Mouse (Mus musculus): ENCODE data around the gene Snx27. TPM values are rescaled to one million over a fixed set of nuclear protein-coding genes. Genes with fewer than 3 reads are reported as not detected.

The Snx27 gene
- total RNA-seq, 2 experiments from 2014 or later = 24.4 to 28.6 TPM

Other genes starting within 250 kb of the Snx27 start
- not detected for gene Them5, start 240.6 kb downstream of the Snx27 start, total RNA-seq (2021)
- gene C2cd4d, start 220.3 kb downstream of the Snx27 start, total RNA-seq (2021) = under 1 TPM in 1 of 2 experiments, not detected in 1; 0.29 TPM
- gene Rorc, start 209.9 kb downstream of the Snx27 start, total RNA-seq (2021) = 10 to 100 TPM; 29.6 to 33.1 TPM
- gene Lingo4, start 184.2 kb downstream of the Snx27 start, total RNA-seq (2021) = under 1 TPM; 0.14 to 0.37 TPM
- 1 to 10 TPM; 3.8 to 4.8 TPM for gene Tdrkh, start 169.4 kb downstream of the Snx27 start, total RNA-seq (2021)
- 10 to 100 TPM; 62.4 to 66.5 TPM for gene Mrpl9, start 139.4 kb downstream of the Snx27 start, total RNA-seq (2021)
- gene Oaz3, start 138.8 kb downstream of the Snx27 start, total RNA-seq (2021) = not detected
- not detected for gene Celf3, start 104.4 kb downstream of the Snx27 start, total RNA-seq (2021)
- gene Riiad1, start 102.4 kb downstream of the Snx27 start, total RNA-seq (2021) = under 1 TPM in 1 of 2 experiments, not detected in 1; 0.37 TPM
- not detected for gene Gm10972, start 60.4 kb upstream of the Snx27 start, total RNA-seq (2021)
- 1 to 10 TPM; 3.1 to 3.9 TPM for gene Tuft1, start 76.2 kb upstream of the Snx27 start, total RNA-seq (2021)
- 10 to 100 TPM in 1 of 2 experiments, 1 to 10 TPM in 1; 8.7 to 11.6 TPM for gene Selenbp2, start 110.8 kb upstream of the Snx27 start, total RNA-seq (2021)
- under 1 TPM; 0.63 to 0.86 TPM for gene Cgn, start 203.8 kb upstream of the Snx27 start, total RNA-seq (2021)

Data from heart, postnatal 14 days (tissue).